Mouse (Mus musculus) lung, postnatal 0 days (tissue): ENCODE results near the gene Igfbp5.

Source experiments
- CTCF ChIP-seq: IDR thresholded peaks from 2 replicates; pipeline ENCODE4 v1.5.1; 2016; ENCODE audit warnings: antibody characterized with exemption, mild to moderate bottlenecking
- EP300 ChIP-seq: IDR thresholded peaks from 2 replicates; pipeline ENCODE4 v1.6.1; 2016; ENCODE audit warnings: antibody characterized with exemption, mild to moderate bottlenecking, control low read depth

GRCm38 (mm10) chr1:72871697-72872411 lies 2.8 kb downstream of the Igfbp5 start:
- TF ChIP-seq EP300 = no peak
- TF ChIP-seq CTCF = no peak
